Mouse (Mus musculus): ENCODE data around the gene Lpo.
"Not testable (repeated sequence)": the region's sequence is repeated elsewhere in the genome, so short reads cannot be mapped to it uniquely, and the experiment has no call there.

Lpo gene

GRCm38 (mm10) chr11:87828239-87828900 lies at the start of gene Lpo:
Gene Lpo (minus strand): TSS chr11:87828289.
- in situ Hi-C loops (cut with MboI, MseI) = no loop called here

GRCm38 (mm10) chr11:87875436-87875835 lies 47.3 kb upstream of the Lpo start, which contains the start of gene Epx:
Gene Epx (minus strand): TSS chr11:87875536.
- in situ Hi-C loops (cut with MboI, MseI) = no loop called here

DNA sequence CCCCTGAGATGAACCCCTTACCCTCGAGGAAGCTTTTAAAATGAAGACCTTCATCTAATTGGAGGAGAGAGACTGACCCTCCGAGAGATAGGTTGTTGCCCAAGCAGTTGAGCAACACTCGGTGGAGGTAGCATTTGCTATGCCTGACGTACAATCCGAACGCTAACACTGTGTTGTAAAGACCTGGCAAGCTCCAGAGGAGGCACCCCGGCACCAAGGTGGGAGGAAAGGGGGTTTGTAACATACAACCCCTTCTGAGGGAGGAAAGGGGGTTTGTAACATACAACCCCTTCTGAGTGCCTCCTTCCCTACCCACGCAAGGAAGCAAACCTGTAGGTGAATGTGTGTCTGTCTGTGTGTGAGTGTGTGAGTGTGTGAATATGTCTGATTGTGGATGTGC lies 43.7 kb upstream of the Lpo start:
- in situ Hi-C loops (cut with MboI, MseI) = no loop called here

GRCm38 (mm10) chr11:87870096-87870495 lies 42.0 kb upstream of the Lpo start:
- in situ Hi-C loops (cut with MboI, MseI) = no loop called here

DNA sequence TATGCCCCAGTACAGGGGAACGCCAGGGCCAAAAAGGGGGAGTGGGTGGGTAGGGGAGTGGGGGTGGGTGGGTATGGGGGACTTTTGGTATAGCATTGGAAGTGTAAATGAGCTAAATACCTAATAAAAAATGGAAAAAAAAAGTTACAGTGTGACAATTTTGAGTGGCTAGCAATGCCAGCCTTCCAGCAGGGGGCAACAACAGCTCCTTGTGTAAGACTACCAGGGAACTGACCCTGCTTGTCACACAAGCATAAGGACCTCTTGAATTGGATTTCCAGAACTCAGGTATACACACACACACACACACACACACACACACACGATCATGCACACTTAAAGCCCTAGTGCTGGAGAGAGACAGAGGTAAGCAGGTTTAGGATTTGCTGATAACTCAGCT lies 38.8 kb upstream of the Lpo start:
- in situ Hi-C loops (cut with MboI, MseI) = not testable (repeated sequence)

GRCm38 (mm10) chr11:87862805-87863204 lies 34.7 kb upstream of the Lpo start:
- in situ Hi-C loops (cut with MboI, MseI) = no loop called here

GRCm38 (mm10) chr11:87860426-87860825 lies 32.3 kb upstream of the Lpo start:
- in situ Hi-C loops (cut with MboI, MseI) = no loop called here

DNA sequence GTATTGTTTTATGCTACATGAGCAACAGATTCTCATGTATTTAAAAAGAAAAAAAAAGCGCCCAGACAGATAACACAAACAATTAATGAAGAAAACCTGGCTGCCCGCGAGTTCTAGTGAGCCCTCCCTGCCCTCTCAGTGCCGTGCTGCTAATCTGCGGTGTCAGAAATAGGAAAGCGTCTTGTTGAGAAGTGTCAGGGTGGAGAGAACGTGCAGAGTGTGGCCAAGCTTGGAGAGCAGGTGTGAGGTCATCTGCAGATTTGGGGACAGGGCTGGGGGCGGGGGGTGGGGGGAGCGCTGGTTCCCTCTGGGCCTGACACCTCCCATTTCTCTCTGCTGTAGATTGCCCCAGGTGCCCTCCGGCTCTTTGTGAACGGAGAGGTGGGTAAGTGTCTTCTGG lies 31.2 kb upstream of the Lpo start:
- in situ Hi-C loops (cut with MboI, MseI) = no loop called here

DNA sequence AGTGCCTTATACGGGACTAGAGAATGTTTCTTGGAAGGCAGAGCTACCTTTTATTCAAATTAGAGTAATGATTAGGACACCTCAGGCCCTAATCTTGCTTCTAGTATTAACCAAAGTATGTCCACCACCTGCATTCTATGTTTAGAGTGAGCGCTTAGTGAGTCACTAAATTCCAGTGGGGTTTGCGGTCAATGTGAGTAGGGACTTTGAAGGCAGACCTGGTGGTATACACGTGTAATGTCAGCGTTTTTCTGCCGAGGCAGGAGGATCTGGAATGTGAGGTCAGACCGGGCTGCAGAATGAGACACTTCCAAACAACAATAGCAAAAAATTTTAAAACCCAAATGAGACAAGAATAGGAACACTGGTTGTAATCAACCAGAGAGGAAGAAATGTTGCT lies 26.5 kb upstream of the Lpo start:
- in situ Hi-C loops (cut with MboI, MseI) = no loop called here

DNA sequence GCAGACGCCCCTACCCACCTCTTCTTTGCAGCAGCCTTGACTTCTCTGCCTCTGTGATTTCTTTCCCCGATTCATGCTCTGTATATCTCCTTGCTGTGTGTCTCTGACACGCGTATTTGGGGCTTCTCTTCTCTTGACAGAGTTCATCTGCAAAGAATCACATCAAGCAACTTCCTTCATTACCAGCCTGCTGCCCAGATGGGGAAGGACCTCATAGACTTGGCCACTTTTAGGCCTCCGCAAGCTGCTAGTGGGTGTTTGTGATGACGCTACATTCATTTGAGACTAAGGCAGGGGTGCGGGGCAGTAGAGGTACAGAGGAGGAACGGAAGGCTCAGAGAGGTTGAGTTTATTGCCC lies 25.5 kb upstream of the Lpo start:
- in situ Hi-C loops (cut with MboI, MseI) = no loop called here

- in situ Hi-C loops (cut with MboI, MseI) = no loop called here
Measured at GRCm38 (mm10) chr11:87852690-87853596, 24.9 kb upstream of the Lpo start, which contains the start of gene Mks1. Gene Mks1 (plus strand): TSS chr11:87853215.

DNA sequence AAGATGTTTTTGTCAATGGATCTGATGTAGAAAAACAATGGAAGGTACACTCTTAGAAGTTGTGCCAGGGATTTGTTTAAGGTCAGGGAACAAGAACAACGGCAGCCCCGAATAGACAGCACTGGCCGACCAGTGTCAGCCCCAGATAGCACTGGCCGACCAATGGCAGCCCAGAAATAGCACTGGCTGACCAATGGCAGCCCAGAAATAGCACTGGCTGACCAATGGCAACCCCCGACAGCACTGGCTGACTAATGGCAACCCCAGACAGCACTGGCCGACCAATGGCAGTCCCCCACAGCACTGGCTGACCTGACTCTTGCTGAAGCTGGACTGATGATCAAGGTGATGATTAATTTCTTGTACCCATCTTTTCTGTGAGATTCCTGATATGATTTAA lies 19.8 kb upstream of the Lpo start:
- in situ Hi-C loops (cut with MboI, MseI) = no loop called here

DNA sequence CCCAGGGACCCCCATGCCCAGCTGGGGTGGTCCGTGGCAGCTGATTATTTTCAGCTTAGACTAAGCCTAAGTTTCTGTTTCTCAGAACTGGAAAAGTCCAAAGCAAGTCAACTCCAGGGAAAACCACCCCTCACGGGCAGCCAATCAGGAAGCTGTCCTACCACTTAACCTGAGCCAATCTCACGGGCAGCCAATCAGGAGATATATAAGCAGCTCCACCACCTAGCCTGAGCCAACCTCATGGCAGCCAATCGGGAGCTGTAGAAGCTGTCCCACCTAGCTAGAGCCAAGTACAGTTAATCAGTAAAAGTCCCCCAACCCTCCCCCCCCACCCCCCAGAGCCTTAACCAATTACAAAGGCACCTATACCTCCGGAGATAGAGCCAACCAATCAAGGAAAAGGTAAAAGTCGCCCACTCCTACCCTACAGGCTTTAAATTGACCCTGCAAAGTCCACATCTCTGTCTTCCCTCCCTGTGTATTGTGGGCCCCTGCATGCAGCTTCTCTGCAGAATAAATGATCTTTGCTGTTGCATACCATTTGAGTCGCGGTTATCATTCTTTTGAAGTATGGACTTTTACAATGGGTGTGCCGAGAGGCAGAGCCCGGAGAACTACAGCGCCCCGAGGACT lies 19.0 kb upstream of the Lpo start:
- in situ Hi-C loops (cut with MboI, MseI) = no loop called here

GRCm38 (mm10) chr11:87841436-87841835 lies 13.3 kb upstream of the Lpo start:
- in situ Hi-C loops (cut with MboI, MseI) = no loop called here

GRCm38 (mm10) chr11:87840676-87841075 lies 12.6 kb upstream of the Lpo start:
- in situ Hi-C loops (cut with MboI, MseI) = no loop called here

GRCm38 (mm10) chr11:87821502-87821901 lies 6.6 kb downstream of the Lpo start:
- in situ Hi-C loops (cut with MboI, MseI) = no loop called here

GRCm38 (mm10) chr11:87817443-87817773 lies 10.7 kb downstream of the Lpo start:
- in situ Hi-C loops (cut with MboI, MseI) = no loop called here

DNA sequence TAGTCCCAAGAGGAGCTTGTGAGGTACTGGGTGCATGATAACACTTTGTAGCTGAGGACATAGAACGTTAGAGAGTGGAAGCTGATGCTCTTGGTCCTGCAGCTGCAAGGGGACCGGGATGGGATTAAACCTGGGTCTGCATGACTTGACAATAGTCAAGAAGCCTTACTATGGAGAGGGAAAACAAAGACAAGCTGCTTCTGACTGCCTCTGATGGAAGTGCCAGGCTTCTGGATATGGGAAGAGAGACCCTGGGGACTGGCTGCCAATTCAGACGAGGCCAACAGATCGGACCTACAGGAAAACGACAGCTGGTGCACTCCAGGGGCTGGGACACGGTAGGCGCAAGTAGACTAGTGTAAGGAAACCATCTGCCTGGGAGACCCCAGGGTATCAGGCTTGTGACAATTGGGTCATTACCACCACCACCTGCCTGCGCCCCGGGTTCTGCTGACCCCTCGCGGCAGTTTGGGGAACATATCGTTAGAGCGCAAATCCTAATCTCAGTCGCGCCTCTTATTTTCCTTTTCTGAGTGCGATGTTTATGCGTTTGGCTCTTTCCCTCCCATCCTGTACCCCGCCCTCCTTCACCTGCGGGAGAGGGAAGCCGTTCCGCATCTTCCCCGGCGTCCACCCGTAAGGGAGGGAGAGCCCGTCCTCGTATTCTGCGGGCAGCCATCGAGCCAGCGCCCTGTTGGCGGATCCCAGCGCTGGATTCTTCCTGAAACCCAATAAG lies 11.2 kb downstream of the Lpo start:
- in situ Hi-C loops (cut with MboI, MseI) = no loop called here

- in situ Hi-C loops (cut with MboI, MseI) = no loop called here
Measured at GRCm38 (mm10) chr11:87814831-87815230, 13.3 kb downstream of the Lpo start.

GRCm38 (mm10) chr11:87811396-87811795 lies 16.7 kb downstream of the Lpo start:
- in situ Hi-C loops (cut with MboI, MseI) = no loop called here

- in situ Hi-C loops (cut with MboI, MseI) = no loop called here
Measured at GRCm38 (mm10) chr11:87808236-87808635, 19.9 kb downstream of the Lpo start.

- in situ Hi-C loops (cut with MboI, MseI) = no loop called here
Measured at GRCm38 (mm10) chr11:87807433-87807832, 20.7 kb downstream of the Lpo start.

Measured in T-helper 1 cell (primary cell).